Comparison of ENCODE assay signal across 38 mouse cellular contexts in genomic region chr16:23932294-23932693, GRCm38 (mm10). TPM values are rescaled to one million over a fixed set of nuclear protein-coding genes. Genes with fewer than 3 reads are reported as not detected.
A peak's percentile ranks its signal among the peaks of the same experiment; 100 is the strongest.
DNase-seq lines count a peak whose midpoint lies in the region; ATAC-seq and TF ChIP-seq lines count a peak whose summit lies in the region.
"Had no signal": no experiment of that assay in that cellular context is flagged by ENCODE, and none has a peak within 500 bp of the region (broad histone marks: within the 10 kb centered on the region; RNA-seq: fewer than 3 reads in every experiment).

Rtp2 (minus strand) TSS chr16:23932394.

- no peaks in the 10 kb centered on the region for H3K9me3 ChIP-seq in forebrain, embryonic 14.5 days (replicated peaks; ENCODE audit: control insufficient read depth, low read length)
- H3K9me3 ChIP-seq in forebrain, embryonic 11.5 days (ENCODE audit: control insufficient read depth, low read length), result no peaks in the 10 kb centered on the region
- no peaks in the 10 kb centered on the region for H3K9me3 ChIP-seq in heart, embryonic 13.5 days
- H3K9me3 ChIP-seq: embryonic facial prominence, embryonic 10.5 days; embryonic facial prominence, embryonic 15.5 days; forebrain, embryonic 15.5 days; hindbrain, embryonic 10.5 days; hindbrain, embryonic 15.5 days; kidney, embryonic 15.5 days; liver, embryonic 12.5 days; neural tube, embryonic 12.5 days had no signal

- no peak within 1 kb of the TSS for H3K9ac ChIP-seq in forebrain, embryonic 14.5 days (ENCODE audit: low read length)
- no peak within 1 kb of the TSS for H3K9ac ChIP-seq in forebrain, embryonic 11.5 days (ENCODE audit: low read length)
- peak within 1 kb of the TSS; percentile 47; the same call in 1 of the 2 replicates for H3K9ac ChIP-seq in heart, embryonic 13.5 days
- H3K9ac ChIP-seq: embryonic facial prominence, embryonic 15.5 days; forebrain, embryonic 15.5 days; hindbrain, embryonic 15.5 days; kidney, embryonic 15.5 days; liver, embryonic 12.5 days; liver, postnatal 0 days; neural tube, embryonic 12.5 days had no signal

- H3K4me3 ChIP-seq in forebrain, embryonic 14.5 days (ENCODE audit: low read depth, low read length), result no peak within 1 kb of the TSS
- no peak within 1 kb of the TSS for H3K4me3 ChIP-seq in forebrain, embryonic 11.5 days (ENCODE audit: low read depth, low read length)
- peak within 1 kb of the TSS; percentile 26 for H3K4me3 ChIP-seq in heart, embryonic 13.5 days
- peak within 1 kb of the TSS; percentile 15; the same call in 1 of the 2 replicates for H3K4me3 ChIP-seq in layer of hippocampus, adult 2 months
- H3K4me3 ChIP-seq: embryonic facial prominence, embryonic 10.5 days; embryonic facial prominence, embryonic 15.5 days; forebrain, embryonic 15.5 days; hindbrain, embryonic 10.5 days; hindbrain, embryonic 15.5 days; kidney, embryonic 15.5 days; liver, embryonic 12.5 days; neural tube, embryonic 12.5 days had no signal

- WGBS in forebrain, embryonic 14.5 days, result 59% methylated on average over 11 of the region's 11 CpGs
- WGBS in forebrain, embryonic 11.5 days, result 74% methylated on average over 11 of the region's 11 CpGs
- 83% methylated on average over 11 of the region's 11 CpGs for WGBS in heart, embryonic 13.5 days

- no peaks in the 10 kb centered on the region for H3K4me1 ChIP-seq in forebrain, embryonic 14.5 days (ENCODE audit: control insufficient read depth, insufficient read depth, low read length)
- H3K4me1 ChIP-seq in forebrain, embryonic 11.5 days (replicated peaks; ENCODE audit: control insufficient read depth, insufficient read depth, low read length), result no peaks in the 10 kb centered on the region
- 0 out of 2 replicates have a peak, but pooled peaks cover 4% of the 10 kb centered on the region for H3K4me1 ChIP-seq in heart, embryonic 13.5 days
- H3K4me1 ChIP-seq: embryonic facial prominence, embryonic 10.5 days; embryonic facial prominence, embryonic 15.5 days; forebrain, embryonic 15.5 days; hindbrain, embryonic 10.5 days; hindbrain, embryonic 15.5 days; kidney, embryonic 15.5 days; liver, embryonic 12.5 days; neural tube, embryonic 12.5 days had no signal

- no peak for ATAC-seq in forebrain, embryonic 14.5 days
- no peak for ATAC-seq in forebrain, embryonic 11.5 days (replicated peaks; ENCODE audit: low FRiP score)
- no peak for ATAC-seq in heart, embryonic 13.5 days (ENCODE audit: extremely low read depth, insufficient number of reproducible peaks, low FRiP score, low TSS enrichment)
- ATAC-seq: activated CD4-positive, CD25-positive, alpha-beta regulatory T cell, adult 4 months; forebrain, embryonic 15.5 days; inflammation-experienced regulatory T-cells, adult 6 months; liver, embryonic 12.5 days; liver, postnatal 0 days; midbrain, embryonic 16.5 days had no signal

- DNase-seq in forebrain, embryonic 14.5 days (ENCODE audit: low spot score), result peak; percentile 15
- no peak for DNase-seq in forebrain, embryonic 11.5 days (ENCODE audit: low spot score)
- DNase-seq in heart, adult 18-20 months, result no peak
- DNase-seq in layer of hippocampus, adult 2 months (ENCODE audit: low spot score in 2 of 2), result no peak
- DNase-seq in layer of hippocampus, adult 8-10 months (ENCODE audit: low spot score in 2 of 2), result no peak
- DNase-seq in frontal cortex, postnatal 25 days (ENCODE audit: low spot score in 2 of 2), result no peak
- no peak for DNase-seq in frontal cortex, adult 2 months (ENCODE audit: extremely low spot score in 1 of 2, low spot score in 1 of 2)
- DNase-seq: adrenal gland, adult 8-10 months; cerebellum, adult 8-10 months; cerebellum, postnatal 25 days; gastrocnemius, postnatal 10 days; kidney, adult 18-20 months; kidney, postnatal 36 days; layer of hippocampus, postnatal 36 days; left cerebral cortex, postnatal 4 days; liver, postnatal 0 days; lung, postnatal 36 days; thymus, adult 2 months; thymus, postnatal 36 days had no signal

- H3K27me3 ChIP-seq in forebrain, embryonic 14.5 days (replicated peaks; ENCODE audit: control insufficient read depth, insufficient read depth, low read length), result no peaks in the 10 kb centered on the region
- H3K27me3 ChIP-seq in forebrain, embryonic 11.5 days (ENCODE audit: control insufficient read depth, insufficient read depth, low read length), result no peaks in the 10 kb centered on the region
- H3K27me3 ChIP-seq in heart, embryonic 13.5 days (replicated peaks), result peaks cover 8% of the 10 kb centered on the region
- H3K27me3 ChIP-seq: embryonic facial prominence, embryonic 15.5 days; forebrain, embryonic 15.5 days; hindbrain, embryonic 15.5 days; kidney, embryonic 15.5 days; liver, embryonic 12.5 days; neural tube, embryonic 12.5 days had no signal

- TF ChIP-seq CTCF in layer of hippocampus, adult 2 months (conservative IDR thresholded peaks at IDR 0.05), result no peak

- no peak within 1 kb of the TSS for H3K4me2 ChIP-seq in forebrain, embryonic 14.5 days (ENCODE audit: low read length)
- no peak within 1 kb of the TSS for H3K4me2 ChIP-seq in forebrain, embryonic 11.5 days (ENCODE audit: low read depth, low read length, severe bottlenecking)
- peak within 1 kb of the TSS; percentile 60 for H3K4me2 ChIP-seq in heart, embryonic 13.5 days
- H3K4me2 ChIP-seq: embryonic facial prominence, embryonic 15.5 days; forebrain, embryonic 15.5 days; hindbrain, embryonic 15.5 days; kidney, embryonic 15.5 days; liver, embryonic 12.5 days; midbrain, embryonic 11.5 days; neural tube, embryonic 12.5 days had no signal

- no peaks in the 10 kb centered on the region for H3K36me3 ChIP-seq in forebrain, embryonic 14.5 days (ENCODE audit: control insufficient read depth, insufficient read depth, low read length)
- H3K36me3 ChIP-seq in forebrain, embryonic 11.5 days (ENCODE audit: control insufficient read depth, insufficient read depth, low read length), result no peaks in the 10 kb centered on the region
- no peaks in the 10 kb centered on the region for H3K36me3 ChIP-seq in heart, embryonic 13.5 days
- H3K36me3 ChIP-seq: embryonic facial prominence, embryonic 10.5 days; embryonic facial prominence, embryonic 15.5 days; forebrain, embryonic 15.5 days; hindbrain, embryonic 10.5 days; hindbrain, embryonic 15.5 days; kidney, embryonic 15.5 days; liver, embryonic 12.5 days; neural tube, embryonic 12.5 days had no signal

- H3K27ac ChIP-seq in forebrain, embryonic 14.5 days (ENCODE audit: low read depth, low read length), result no peak within 1 kb of the TSS; the same call in 1 of the 2 replicates
- H3K27ac ChIP-seq in forebrain, embryonic 11.5 days (ENCODE audit: low read depth, low read length), result no peak within 1 kb of the TSS
- H3K27ac ChIP-seq in heart, embryonic 13.5 days (replicated peaks), result no peak within 1 kb of the TSS
- H3K27ac ChIP-seq in layer of hippocampus, adult 2 months, result no peak within 1 kb of the TSS
- H3K27ac ChIP-seq: embryonic facial prominence, embryonic 10.5 days; embryonic facial prominence, embryonic 15.5 days; forebrain, embryonic 15.5 days; hindbrain, embryonic 10.5 days; hindbrain, embryonic 15.5 days; kidney, embryonic 15.5 days; liver, embryonic 12.5 days; neural tube, embryonic 12.5 days had no signal

RNA-seq across cellular contexts. Expression of gene Rtp2, which starts in this region (rescaled TPM):
- polyA plus RNA-seq in forebrain, embryonic 14.5 days (2014; fragmentation: Nextera tagmentation; extraction: Ambion mirVana), result not detected in 2 replicates
- not detected in 2 replicates for polyA plus RNA-seq in forebrain, embryonic 11.5 days (2014; fragmentation: Nextera tagmentation; extraction: Ambion mirVana)
- not detected in 2 replicates for polyA plus RNA-seq in heart, embryonic 13.5 days (2015; fragmentation: Nextera tagmentation; extraction: Ambion mirVana)
- not detected for total RNA-seq in heart, adult 18-20 months (2021)
- under 1 TPM; 0.32 to 0.54 TPM for total RNA-seq in layer of hippocampus, adult 2 months (2021)
- total RNA-seq in layer of hippocampus, adult 8-10 months (2022), result under 1 TPM; 0.30 to 0.76 (median 0.47) TPM
- polyA plus RNA-seq in frontal cortex, adult 2 months (2012; rRNA removed), result 0.48 and 0.55 TPM in 2 replicates
- total RNA-seq: adrenal gland, adult 8-10 months; adrenal gland, postnatal 4 days; gastrocnemius, postnatal 10 days; megakaryocyte, adult 5-6 weeks; MEL had no signal
- polyA plus RNA-seq: activated CD4-positive, CD25-positive, alpha-beta regulatory T cell, adult 4 months; forebrain, embryonic 15.5 days; gonadal fat pad, adult 2 months; hindbrain, embryonic 10.5 days; hindbrain, embryonic 15.5 days; inflammation-experienced regulatory T-cells, adult 6 months; kidney, embryonic 15.5 days; limb, embryonic 14.5 days; liver, embryonic 12.5 days; liver, postnatal 0 days; lung, embryonic 16.5 days; midbrain, embryonic 11.5 days; neural tube, embryonic 12.5 days; thymus, adult 2 months had no signal

Comparison
In these comparisons a context has a peak if more than half of its experiments do, and no peak if none do; other contexts are left out.
1. Peak in DNase-seq in forebrain, embryonic 14.5 days; RNA of the gene not detected or under 1 TPM.
2. H3K4me3 ChIP-seq: peak in heart, embryonic 13.5 days (single experiment) and layer of hippocampus, adult 2 months (single experiment); none in forebrain, embryonic 14.5 days (single experiment) and forebrain, embryonic 11.5 days (single experiment).